Mouse (Mus musculus) lung, embryonic 14.5 days (tissue): ENCODE measurements around the gene Il12rb1. TPM values are rescaled to one million over a fixed set of nuclear protein-coding genes. Genes with fewer than 3 reads are reported as not detected.

Source experiments
- ATAC-seq: fragments of 200-750 bp; cut with Nextera tagmentation; 2 replicates; pipeline ENCODE4 v1.8.0; 2017; ENCODE audit warnings: mild to moderate bottlenecking, moderate TSS enrichment, moderate library complexity; ENCODE audit not compliant: insufficient read depth
- DNase-seq: peaks from one replicate; pipeline ENCODE4 v3.0.0-alpha.2; 2015
- H3K27ac ChIP-seq: fragments of 300-500 bp; sonication (generic); 2 replicates; pipeline ENCODE4 v1.5.1; 2014; ENCODE audit warnings: low read depth, mild to moderate bottlenecking, moderate library complexity
- H3K27me3 ChIP-seq: fragments of 300-500 bp; sonication (generic); 2 replicates; pipeline ENCODE4 v1.6.1; 2014; ENCODE audit warnings: low read length, control low read depth; ENCODE audit not compliant: insufficient read depth
- H3K36me3 ChIP-seq: fragments of 300-500 bp; sonication (generic); 2 replicates; pipeline ENCODE4 v1.6.1; 2014; ENCODE audit warnings: control low read depth; ENCODE audit not compliant: insufficient read depth
- H3K4me1 ChIP-seq: fragments of 300-500 bp; sonication (generic); 2 replicates; pipeline ENCODE4 v1.6.1; 2014; ENCODE audit warnings: antibody characterized with exemption, control low read depth; ENCODE audit not compliant: insufficient read depth
- H3K4me2 ChIP-seq: fragments of 300-500 bp; sonication (generic); 2 replicates; pipeline ENCODE4 v1.6.1; 2014; ENCODE audit warnings: mild to moderate bottlenecking
- H3K4me3 ChIP-seq: fragments of 300-500 bp; sonication (generic); 2 replicates; pipeline ENCODE4 v1.5.1; 2014; ENCODE audit warnings: low read depth, low read length
- H3K9ac ChIP-seq: fragments of 300-500 bp; sonication (generic); 2 replicates; pipeline ENCODE4 v1.6.1; 2014
- H3K9me3 ChIP-seq: fragments of 300-500 bp; sonication (generic); 2 replicates; pipeline ENCODE4 v1.6.1; 2016; ENCODE audit warnings: low read depth, low read length, control low read depth
- CTCF ChIP-seq: IDR thresholded peaks from 2 replicates; pipeline ENCODE4 v1.5.1; 2016; ENCODE audit warnings: antibody characterized with exemption, low read depth
- WGBS: fragments of 180-500 bp; shearing (Covaris S2); extraction: QIAGEN DNeasy Blood & Tissue Kit; methylation state at CpG from one replicate; pipeline ENCODE4 v1.1.7; 2014; 5-methylcytosine and 5-hydroxymethylcytosine counted together
- polyA plus RNA-seq: library from polyadenylated mRNA; unstranded; fragments of >200 nt; fragmentation: Nextera tagmentation; extraction: Ambion mirVana; gene quantifications from 2 replicates; pipeline ENCODE4 v1.2.1, GENCODE M21; 2014

Gene Il12rb1
- polyA plus RNA-seq, 1 experiment from 2014 or later, result 0.17 TPM

- no peaks in the 10 kb centered on the region for H3K4me1 ChIP-seq
- no peak for TF ChIP-seq CTCF
- no peak overlapping the region for H3K27ac ChIP-seq
- 79% methylated on average over 1 of the region's 1 CpGs for WGBS
- H3K4me3 ChIP-seq, result no peak overlapping the region
- no peaks in the 10 kb centered on the region for H3K9me3 ChIP-seq
- no peak for ATAC-seq
- no peak for DNase-seq
- no peak overlapping the region for H3K4me2 ChIP-seq
- no peaks in the 10 kb centered on the region for H3K36me3 ChIP-seq
- no peaks in the 10 kb centered on the region for H3K27me3 ChIP-seq
- H3K9ac ChIP-seq, result no peak overlapping the region
Measured at GRCm38 (mm10) chr8:70827796-70828195, 19.5 kb downstream of the Il12rb1 start.

DNA sequence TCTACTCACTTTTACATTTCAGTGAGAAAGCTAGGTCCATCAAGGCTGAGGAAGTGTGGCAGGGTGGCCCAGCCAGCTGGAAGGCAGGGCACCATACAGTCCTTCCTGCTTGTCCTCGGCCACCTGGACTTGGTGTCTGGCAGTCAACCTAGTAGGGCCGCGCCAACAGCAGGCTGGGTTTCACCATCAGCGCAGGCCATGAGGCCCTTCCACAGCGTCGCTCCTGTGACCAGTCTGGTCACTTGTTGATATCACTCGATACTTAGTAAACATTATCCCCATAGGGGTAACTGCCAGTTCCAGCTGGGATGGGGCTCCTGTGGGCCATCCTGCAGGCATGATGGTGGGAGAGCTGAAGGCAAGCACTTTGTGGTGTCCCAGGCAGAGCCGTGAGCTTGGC is 23.3 kb downstream of the Il12rb1 start:
- Histone ChIP-seq H3K9me3 (no peaks in the 10 kb centered on the region), H3K4me2 (no peak overlapping the region), H3K27me3 (no peaks in the 10 kb centered on the region), H3K36me3 (no peaks in the 10 kb centered on the region; the same call in 1 of the 2 replicates), H3K4me3 (no peak overlapping the region), H3K9ac (no peak overlapping the region), H3K4me1 (no peaks in the 10 kb centered on the region), H3K27ac (no peak overlapping the region)
- DNase-seq (no peak), ATAC-seq (no peak)
- no peak for TF ChIP-seq CTCF
- WGBS, result 65% methylated on average over 8 of the region's 8 CpGs

DNA sequence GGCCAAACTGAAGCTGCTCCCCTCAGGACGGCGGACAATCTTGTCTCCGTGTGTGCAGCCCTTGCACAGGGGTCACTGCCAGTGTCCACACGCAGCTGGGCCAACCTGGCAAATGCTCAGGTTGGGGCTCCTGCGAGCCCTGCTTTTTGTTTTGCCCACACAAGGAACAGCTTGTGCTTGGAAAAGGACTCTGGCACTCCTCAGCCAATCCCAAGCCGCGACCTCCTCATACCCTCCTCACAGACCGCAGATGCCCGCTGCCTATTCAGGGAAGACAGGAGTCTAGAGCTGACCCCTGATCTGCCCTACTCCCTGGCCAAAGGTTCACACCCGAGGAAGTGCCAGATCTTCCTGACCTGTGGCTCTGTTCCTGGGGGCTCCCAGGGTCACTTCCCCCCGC is 24.1 kb downstream of the Il12rb1 start:
- Histone ChIP-seq H3K4me3 (no peak overlapping the region), H3K9me3 (no peaks in the 10 kb centered on the region), H3K36me3 (no peaks in the 10 kb centered on the region; the same call in 1 of the 2 replicates), H3K4me2 (no peak overlapping the region), H3K27ac (no peak overlapping the region), H3K27me3 (no peaks in the 10 kb centered on the region), H3K4me1 (no peaks in the 10 kb centered on the region), H3K9ac (no peak overlapping the region)
- TF ChIP-seq CTCF, result no peak
- WGBS, result 59% methylated on average over 11 of the region's 11 CpGs
- DNase-seq (no peak), ATAC-seq (no peak)

GRCm38 (mm10) chr8:70833018-70833482 is 24.8 kb downstream of the Il12rb1 start:
- Histone ChIP-seq H3K9me3 (no peaks in the 10 kb centered on the region), H3K27ac (no peak overlapping the region), H3K27me3 (no peaks in the 10 kb centered on the region), H3K9ac (no peak overlapping the region), H3K36me3 (no peaks in the 10 kb centered on the region; the same call in 1 of the 2 replicates), H3K4me2 (no peak overlapping the region; the same call in 1 of the 2 replicates), H3K4me1 (no peaks in the 10 kb centered on the region), H3K4me3 (no peak overlapping the region)
- DNase-seq (peak; percentile 39), ATAC-seq (no peak)
- 44% methylated on average over 9 of the region's 9 CpGs for WGBS
- no peak for TF ChIP-seq CTCF

DNA sequence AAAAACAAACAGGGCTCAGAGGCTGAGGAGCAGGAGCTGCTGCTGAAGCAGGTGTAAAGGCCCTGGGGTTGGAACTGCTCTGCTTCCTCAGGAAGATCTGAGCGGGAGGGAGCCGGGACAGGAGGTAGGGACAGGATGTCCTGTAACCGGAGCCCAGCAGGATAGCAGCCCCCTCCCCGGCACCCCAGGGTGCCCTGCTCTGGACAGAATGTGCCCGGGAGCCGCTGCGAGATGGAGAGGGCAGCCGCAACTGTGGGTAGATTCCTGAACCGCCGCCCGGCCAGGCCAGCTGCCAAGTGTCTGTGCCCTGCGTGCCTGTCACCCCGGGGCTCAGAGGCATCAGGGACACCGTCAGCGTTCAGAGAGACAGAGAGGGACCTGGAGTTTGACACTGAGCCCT is 25.3 kb downstream of the Il12rb1 start:
- Histone ChIP-seq H3K36me3 (no peaks in the 10 kb centered on the region; the same call in 1 of the 2 replicates), H3K27me3 (no peaks in the 10 kb centered on the region), H3K9ac (no peak overlapping the region), H3K4me1 (0 out of 2 replicates have a peak, but pooled peaks cover under 1% of the 10 kb centered on the region), H3K27ac (no peak overlapping the region), H3K9me3 (no peaks in the 10 kb centered on the region), H3K4me2 (peak overlapping the region; percentile 15; the same call in 1 of the 2 replicates), H3K4me3 (no peak overlapping the region)
- no peak for TF ChIP-seq CTCF
- ATAC-seq, result no peak; the same call in 1 of the 2 replicates
- DNase-seq, result peak; percentile 22
- 40% methylated on average over 15 of the region's 15 CpGs for WGBS

GRCm38 (mm10) chr8:70834071-70834470 is 25.8 kb downstream of the Il12rb1 start:
- TF ChIP-seq CTCF, result no peak
- 94% methylated on average over 3 of the region's 3 CpGs for WGBS
- H3K9me3 ChIP-seq, result no peaks in the 10 kb centered on the region
- no peak overlapping the region for H3K27ac ChIP-seq
- no peak overlapping the region for H3K4me3 ChIP-seq
- H3K27me3 ChIP-seq, result no peaks in the 10 kb centered on the region
- no peak overlapping the region for H3K4me2 ChIP-seq
- H3K36me3 ChIP-seq, result no peaks in the 10 kb centered on the region; the same call in 1 of the 2 replicates
- 0 out of 2 replicates have a peak, but pooled peaks cover 3% of the 10 kb centered on the region for H3K4me1 ChIP-seq
- ATAC-seq (no peak), DNase-seq (no peak)
- H3K9ac ChIP-seq, result no peak overlapping the region

GRCm38 (mm10) chr8:70836666-70837065 is 28.4 kb downstream of the Il12rb1 start:
- 86% methylated on average over 12 of the region's 12 CpGs for WGBS
- ATAC-seq (no peak), DNase-seq (no peak)
- Histone ChIP-seq H3K9me3 (no peaks in the 10 kb centered on the region), H3K4me2 (no peak overlapping the region), H3K36me3 (no peaks in the 10 kb centered on the region; the same call in 1 of the 2 replicates), H3K27me3 (no peaks in the 10 kb centered on the region), H3K27ac (no peak overlapping the region), H3K4me1 (0 out of 2 replicates have a peak, but pooled peaks cover 3% of the 10 kb centered on the region), H3K4me3 (no peak overlapping the region), H3K9ac (no peak overlapping the region)
- TF ChIP-seq CTCF, result no peak
